7 mouse cellular contexts compared by ENCODE assay signal in genomic region chr7:100005790-100006189, GRCm38 (mm10). TPM values are rescaled to one million over a fixed set of nuclear protein-coding genes. Genes with fewer than 3 reads are reported as not detected.
DNase-seq lines count a peak whose midpoint lies in the region; ATAC-seq and TF ChIP-seq lines count a peak whose summit lies in the region.

Gene Chrdl2, plus strand, starts transcription at chr7:100006172.

- peaks cover 39% of the 10 kb centered on the region for H3K27me3 ChIP-seq in lung, postnatal 0 days (replicated peaks; ENCODE audit: insufficient read depth, low read length)
- H3K27me3 ChIP-seq in embryonic facial prominence, embryonic 10.5 days (replicated peaks; ENCODE audit: low read depth, poor library complexity, severe bottlenecking) = peaks cover 78% of the 10 kb centered on the region
- peaks cover 78% of the 10 kb centered on the region for H3K27me3 ChIP-seq in limb, embryonic 10.5 days (ENCODE audit: low read depth, poor library complexity, severe bottlenecking)
- peaks cover 71% of the 10 kb centered on the region for H3K27me3 ChIP-seq in neural tube, embryonic 13.5 days

- no peak for TF ChIP-seq CTCF in lung, postnatal 0 days (IDR thresholded peaks at IDR 0.05)

- peaks cover 3% of the 10 kb centered on the region; the same call in 1 of the 2 replicates for H3K4me1 ChIP-seq in lung, postnatal 0 days (ENCODE audit: insufficient read depth, low read depth, low read length)
- H3K4me1 ChIP-seq in embryonic facial prominence, embryonic 10.5 days = peaks cover 29% of the 10 kb centered on the region
- H3K4me1 ChIP-seq in limb, embryonic 10.5 days = peaks cover 16% of the 10 kb centered on the region
- peaks cover 16% of the 10 kb centered on the region for H3K4me1 ChIP-seq in neural tube, embryonic 13.5 days (replicated peaks)

- no peak within 1 kb of the TSS for H3K27ac ChIP-seq in lung, postnatal 0 days (ENCODE audit: low read length)
- H3K27ac ChIP-seq in embryonic facial prominence, embryonic 10.5 days (replicated peaks) = peak within 1 kb of the TSS; percentile 65; the same call in 1 of the 2 replicates
- peak within 1 kb of the TSS; percentile 53 for H3K27ac ChIP-seq in limb, embryonic 10.5 days
- H3K27ac ChIP-seq in neural tube, embryonic 13.5 days (replicated peaks) = no peak within 1 kb of the TSS

- intact Hi-C loops in heart, postnatal 14 days (cut with DNase I) = no loop called here

- TF ChIP-seq EP300 in lung, postnatal 0 days (IDR thresholded peaks at IDR 0.05) = no peak

- peak; percentile 33 for DNase-seq in lung, postnatal 0 days (ENCODE audit: low spot score)
- DNase-seq in lung, postnatal 25 days (ENCODE audit: low spot score) = no peak
- peak; percentile 76 for DNase-seq in embryonic facial prominence, embryonic 10.5 days (ENCODE audit: low spot score)
- peak; percentile 12 to 42 for DNase-seq in heart, postnatal 14 days
- DNase-seq in limb, embryonic 10.5 days (ENCODE audit: low spot score) = peak; percentile 70
- DNase-seq in spleen, postnatal 10 days (ENCODE audit: low spot score in 2 of 2) = no peak

- no peaks in the 10 kb centered on the region for H3K9me3 ChIP-seq in lung, postnatal 0 days (ENCODE audit: low read length)
- no peaks in the 10 kb centered on the region for H3K9me3 ChIP-seq in embryonic facial prominence, embryonic 10.5 days
- no peaks in the 10 kb centered on the region for H3K9me3 ChIP-seq in limb, embryonic 10.5 days (replicated peaks)
- no peaks in the 10 kb centered on the region for H3K9me3 ChIP-seq in neural tube, embryonic 13.5 days

- H3K4me3 ChIP-seq in lung, postnatal 0 days (ENCODE audit: low read depth, low read length) = peak within 1 kb of the TSS; percentile 38
- H3K4me3 ChIP-seq in embryonic facial prominence, embryonic 10.5 days = peak within 1 kb of the TSS; percentile 68
- H3K4me3 ChIP-seq in limb, embryonic 10.5 days = peak within 1 kb of the TSS; percentile 63
- peak within 1 kb of the TSS; percentile 48 for H3K4me3 ChIP-seq in neural tube, embryonic 13.5 days

- no peaks in the 10 kb centered on the region for H3K36me3 ChIP-seq in lung, postnatal 0 days (ENCODE audit: insufficient read depth, low read length)
- H3K36me3 ChIP-seq in embryonic facial prominence, embryonic 10.5 days (replicated peaks) = no peaks in the 10 kb centered on the region
- no peaks in the 10 kb centered on the region for H3K36me3 ChIP-seq in limb, embryonic 10.5 days
- no peaks in the 10 kb centered on the region for H3K36me3 ChIP-seq in neural tube, embryonic 13.5 days

- no peak within 1 kb of the TSS for H3K9ac ChIP-seq in lung, postnatal 0 days (replicated peaks; ENCODE audit: low read depth)
- H3K9ac ChIP-seq in neural tube, embryonic 13.5 days = peak within 1 kb of the TSS; percentile 65

- WGBS in lung, postnatal 0 days = 5% methylated on average over 19 of the region's 44 CpGs
- WGBS in embryonic facial prominence, embryonic 10.5 days = under 1% methylated on average over 44 of the region's 44 CpGs
- WGBS in limb, embryonic 10.5 days = under 1% methylated on average over 44 of the region's 44 CpGs
- WGBS in neural tube, embryonic 13.5 days = under 1% methylated on average over 38 of the region's 44 CpGs

- ATAC-seq in lung, postnatal 0 days = peak; percentile 63
- ATAC-seq in neural tube, embryonic 13.5 days (ENCODE audit: low read depth) = peak; percentile 75

- H3K4me2 ChIP-seq in lung, postnatal 0 days (replicated peaks; ENCODE audit: low read depth, low read length) = peak within 1 kb of the TSS; percentile 64
- H3K4me2 ChIP-seq in neural tube, embryonic 13.5 days = peak within 1 kb of the TSS; percentile 95

RNA-seq across cellular contexts. Expression of gene Chrdl2, which starts in this region (rescaled TPM):
- polyA plus RNA-seq in lung, postnatal 0 days (2015; fragmentation: Nextera tagmentation; extraction: Ambion mirVana) = 0.11 TPM in 1 of 2 replicates, not detected in the other
- 0.71 and 0.77 TPM in 2 replicates for polyA plus RNA-seq in embryonic facial prominence, embryonic 10.5 days (2016; fragmentation: Nextera tagmentation; extraction: Ambion mirVana)
- total RNA-seq in heart, postnatal 14 days (2021) = not detected
- polyA plus RNA-seq in limb, embryonic 10.5 days (2016; fragmentation: Nextera tagmentation; extraction: Ambion mirVana) = 0.14 and 0.19 TPM in 2 replicates
- polyA plus RNA-seq in neural tube, embryonic 13.5 days (2015; fragmentation: Nextera tagmentation; extraction: Ambion mirVana) = 0.25 TPM in 1 of 2 replicates, not detected in the other

Comparison
In these comparisons a context has a peak if more than half of its experiments do, and no peak if none do; other contexts are left out.
1. Peak in DNase-seq, ATAC-seq, H3K4me3 ChIP-seq and H3K4me2 ChIP-seq in lung, postnatal 0 days; RNA of the gene not detected or under 1 TPM.
2. Peak in DNase-seq, H3K4me3 ChIP-seq and H3K27ac ChIP-seq in embryonic facial prominence, embryonic 10.5 days; RNA of the gene not detected or under 1 TPM.
3. Peak in DNase-seq in heart, postnatal 14 days; RNA of the gene not detected or under 1 TPM.
4. Peak in DNase-seq, H3K4me3 ChIP-seq and H3K27ac ChIP-seq in limb, embryonic 10.5 days; RNA of the gene not detected or under 1 TPM.
5. Peak in ATAC-seq, H3K4me3 ChIP-seq, H3K9ac ChIP-seq and H3K4me2 ChIP-seq in neural tube, embryonic 13.5 days; RNA of the gene not detected or under 1 TPM.